Mouse (Mus musculus) ovary, adult 2 months (tissue): ENCODE data around the gene Ccdc126. TPM values are rescaled to one million over a fixed set of nuclear protein-coding genes. Genes with fewer than 3 reads are reported as not detected.

Experiments
- polyA plus RNA-seq: library from polyadenylated mRNA; depleted of rRNA; stranded (reverse); fragments of >200 nt; gene quantifications from 2 replicates; pipeline ENCODE4 v1.2.3, GENCODE M21; 2012; rRNA removed

The Ccdc126 gene
- polyA plus RNA-seq, result 4.2 and 4.4 TPM in 2 replicates

DNA sequence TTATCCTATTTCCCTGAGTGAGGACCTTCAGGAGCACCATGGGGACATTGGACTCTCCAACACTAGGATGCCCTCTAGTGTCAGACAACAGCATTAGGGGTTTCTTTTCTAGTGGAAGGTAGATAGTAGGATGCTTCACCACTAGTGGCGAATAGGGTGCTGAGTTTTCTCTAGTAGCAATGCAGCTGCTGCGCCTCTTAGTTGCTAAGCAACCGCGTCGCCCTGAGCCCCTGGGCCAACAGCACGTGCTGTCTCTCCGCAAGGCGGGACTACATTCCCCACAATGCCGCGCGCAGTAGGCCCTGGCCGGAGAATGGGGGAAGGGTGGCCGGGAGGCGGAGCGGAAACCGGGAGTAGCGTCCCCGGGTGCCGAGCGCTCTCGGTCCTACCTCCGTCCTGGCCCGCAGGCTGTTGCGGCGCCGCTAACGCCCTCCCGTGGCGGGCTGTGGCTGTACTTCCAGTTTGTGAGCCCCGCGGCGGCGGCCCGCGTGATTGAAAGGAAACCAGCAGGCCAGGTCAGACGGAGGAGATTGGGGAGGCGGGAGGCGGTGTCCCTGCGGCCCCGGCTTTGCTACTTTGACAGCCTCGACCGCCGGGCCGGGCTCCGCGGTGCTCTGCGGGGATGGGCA, at the start of gene Ccdc126:
Gene Ccdc126, plus strand, starts transcription at position 309 of the 629 bp plus-strand sequence.

DNA sequence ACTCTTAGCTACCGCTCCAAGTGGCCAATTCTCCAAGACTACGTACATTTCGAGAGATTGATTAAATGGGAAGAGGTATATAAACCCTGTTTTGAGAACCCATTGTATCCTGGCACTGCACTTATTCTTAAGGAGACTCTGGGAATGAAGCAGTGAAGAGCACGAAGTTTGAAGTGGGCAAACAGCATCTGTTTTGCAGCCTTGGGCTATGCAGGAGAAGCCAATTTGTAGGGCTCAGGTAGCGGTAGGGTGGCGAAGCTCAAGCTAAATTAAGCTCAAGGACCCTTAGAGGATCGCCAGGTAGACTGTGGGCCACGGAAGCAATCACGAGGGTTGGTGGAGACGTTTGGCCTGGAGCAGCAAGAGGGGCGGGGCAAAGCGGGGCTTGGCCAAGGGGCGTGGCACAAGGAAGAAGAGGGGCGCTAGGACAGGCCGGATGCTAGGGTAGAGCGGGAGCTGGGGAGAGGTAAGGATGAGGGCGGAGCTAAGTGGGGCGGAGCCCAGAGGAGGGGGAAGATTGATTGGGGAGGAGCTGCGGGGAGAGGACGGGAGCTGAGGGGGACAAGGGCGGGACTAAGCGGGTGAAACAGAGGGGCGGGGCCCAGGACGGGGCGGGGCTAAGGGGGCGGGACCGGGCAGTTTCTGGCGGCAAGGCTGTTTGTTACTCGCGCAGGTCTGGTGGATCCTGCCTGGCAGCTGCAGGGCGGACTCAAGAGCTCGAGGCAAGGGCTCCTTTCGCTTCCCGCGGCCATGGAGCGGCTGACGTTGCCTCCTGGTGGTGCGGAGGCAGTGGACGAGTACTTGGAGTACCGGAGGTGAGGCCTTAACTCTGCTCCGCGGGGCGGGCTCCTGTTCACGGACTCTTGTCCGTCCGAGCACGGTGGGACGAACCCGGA, 48.3 kb downstream of the Ccdc126 start, which contains the start of gene Fam221a:
Gene Fam221a, plus strand, starts transcription at position 581 of the 896 bp plus-strand sequence.

Other genes starting within 250 kb of the Ccdc126 start
- 23.5 and 30.1 TPM in 2 replicates for gene Malsu1, start 245.5 kb upstream of the Ccdc126 start, polyA plus RNA-seq
- 0.12 and 0.18 TPM in 2 replicates for gene Igf2bp3, start 104.3 kb upstream of the Ccdc126 start, polyA plus RNA-seq
- gene Tra2a, start 55.2 kb upstream of the Ccdc126 start, polyA plus RNA-seq, result 39.2 and 43.8 TPM in 2 replicates
- gene Fam221a, start 48.5 kb downstream of the Ccdc126 start, polyA plus RNA-seq, result 7.1 and 10.0 TPM in 2 replicates
- not detected in 2 replicates for gene Stk31, start 76.3 kb downstream of the Ccdc126 start, polyA plus RNA-seq